ENCODE assay signal across 24 mouse cellular contexts in the genomic region with DNA sequence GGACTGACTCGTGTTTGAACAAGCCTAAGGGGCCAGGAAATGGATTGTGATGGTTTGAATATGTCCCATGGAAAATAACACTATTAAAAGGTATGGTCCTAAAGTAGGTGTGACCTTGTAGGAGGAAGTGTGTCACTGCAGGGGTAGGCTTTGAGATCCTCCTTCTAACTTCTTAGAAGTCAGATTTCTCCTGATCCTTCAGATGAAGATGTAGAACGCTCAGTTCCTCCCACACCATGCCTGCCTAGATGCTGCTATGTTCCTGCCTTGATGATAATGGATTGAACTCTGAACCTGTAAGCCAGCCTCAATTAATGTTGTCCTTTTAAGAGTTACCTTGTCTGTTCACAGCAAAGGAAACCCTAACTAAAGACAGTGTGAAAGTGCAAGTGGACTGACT.
A peak's percentile ranks its signal among the peaks of the same experiment; 100 is the strongest.
DNase-seq lines count a peak whose midpoint lies in the region; ATAC-seq and TF ChIP-seq lines count a peak whose summit lies in the region.
"Had no signal": no experiment of that assay in that cellular context is flagged by ENCODE, and none has a peak within 500 bp of the region (broad histone marks: within the 10 kb centered on the region; RNA-seq: fewer than 3 reads in every experiment).

No protein-coding gene starts in this region.

- H3K9ac ChIP-seq in intestine, embryonic 16.5 days (ENCODE audit: low read depth, low read length): no peak overlapping the region
- H3K9ac ChIP-seq in intestine, embryonic 15.5 days: no peak overlapping the region
- no peak overlapping the region for H3K9ac ChIP-seq in intestine, postnatal 0 days (ENCODE audit: low read depth, low read length)
- no peak overlapping the region for H3K9ac ChIP-seq in forebrain, postnatal 0 days
- H3K9ac ChIP-seq: embryonic facial prominence, embryonic 12.5 days; embryonic facial prominence, embryonic 15.5 days; hindbrain, embryonic 12.5 days; hindbrain, embryonic 15.5 days had no signal

- H3K4me3 ChIP-seq in intestine, embryonic 16.5 days (ENCODE audit: low read length): no peak overlapping the region
- H3K4me3 ChIP-seq in intestine, embryonic 15.5 days (replicated peaks): no peak overlapping the region
- no peak overlapping the region for H3K4me3 ChIP-seq in intestine, postnatal 0 days (ENCODE audit: low read depth, low read length)
- H3K4me3 ChIP-seq in forebrain, postnatal 0 days (ENCODE audit: low read depth, low read length): no peak overlapping the region
- H3K4me3 ChIP-seq: embryonic facial prominence, embryonic 12.5 days; embryonic facial prominence, embryonic 15.5 days; heart, adult 2 months; hindbrain, embryonic 12.5 days; hindbrain, embryonic 15.5 days had no signal

- H3K4me2 ChIP-seq in intestine, embryonic 16.5 days (ENCODE audit: low read depth, low read length): no peak overlapping the region
- no peak overlapping the region for H3K4me2 ChIP-seq in intestine, embryonic 15.5 days (replicated peaks)
- no peak overlapping the region for H3K4me2 ChIP-seq in intestine, postnatal 0 days (replicated peaks; ENCODE audit: low read depth)
- H3K4me2 ChIP-seq in forebrain, postnatal 0 days (ENCODE audit: low read depth): no peak overlapping the region
- H3K4me2 ChIP-seq: embryonic facial prominence, embryonic 12.5 days; embryonic facial prominence, embryonic 15.5 days; heart, embryonic 11.5 days; hindbrain, embryonic 12.5 days; hindbrain, embryonic 15.5 days had no signal

- peak; percentile 34 for DNase-seq in CD4-positive helper T cell, adult 2 months (ENCODE audit: low read depth, low spot score)
- DNase-seq in forebrain, postnatal 0 days: no peak
- no peak for DNase-seq in right cerebral cortex, postnatal 36 days (ENCODE audit: low spot score in 2 of 2)
- DNase-seq: adrenal gland, adult 8-10 months; adrenal gland, postnatal 36 days; cerebellum, adult 18-20 months; cerebellum, adult 9-11 months; cerebellum, postnatal 25 days; gastrocnemius, postnatal 25 days; heart, adult 2 months; kidney, adult 11 months had no signal

- H3K9me3 ChIP-seq in intestine, embryonic 16.5 days (ENCODE audit: control insufficient read depth, low read length): no peaks in the 10 kb centered on the region
- no peaks in the 10 kb centered on the region for H3K9me3 ChIP-seq in intestine, embryonic 15.5 days
- no peaks in the 10 kb centered on the region for H3K9me3 ChIP-seq in intestine, postnatal 0 days (ENCODE audit: control insufficient read depth)
- no peaks in the 10 kb centered on the region for H3K9me3 ChIP-seq in forebrain, postnatal 0 days (ENCODE audit: low read length)
- H3K9me3 ChIP-seq: embryonic facial prominence, embryonic 12.5 days; embryonic facial prominence, embryonic 15.5 days; G1E; hindbrain, embryonic 12.5 days; hindbrain, embryonic 15.5 days had no signal

- no peaks in the 10 kb centered on the region for H3K4me1 ChIP-seq in intestine, embryonic 16.5 days (ENCODE audit: control insufficient read depth, insufficient read depth, low read length)
- H3K4me1 ChIP-seq in intestine, embryonic 15.5 days (replicated peaks): no peaks in the 10 kb centered on the region
- no peaks in the 10 kb centered on the region for H3K4me1 ChIP-seq in intestine, postnatal 0 days (replicated peaks; ENCODE audit: control insufficient read depth, insufficient read depth, low read length)
- H3K4me1 ChIP-seq in forebrain, postnatal 0 days (ENCODE audit: insufficient read depth): no peaks in the 10 kb centered on the region
- H3K4me1 ChIP-seq: embryonic facial prominence, embryonic 12.5 days; hindbrain, embryonic 15.5 days had no signal

- ATAC-seq in intestine, embryonic 16.5 days: peak; percentile 34; the same call in 1 of the 2 replicates
- ATAC-seq in intestine, embryonic 15.5 days: no peak
- ATAC-seq in CD4-positive, CD25-positive, alpha-beta regulatory T cell, adult 4 months: peak; percentile 38
- 0 out of 2 replicates have a peak, but pooled peaks have one; percentile 33 for ATAC-seq in intestine, postnatal 0 days
- no peak for ATAC-seq in forebrain, postnatal 0 days
- ATAC-seq: forebrain, embryonic 14.5 days; Patski had no signal

- no peak overlapping the region for H3K27ac ChIP-seq in intestine, embryonic 16.5 days (ENCODE audit: low read length)
- H3K27ac ChIP-seq in intestine, embryonic 15.5 days: no peak overlapping the region
- no peak overlapping the region for H3K27ac ChIP-seq in intestine, postnatal 0 days (ENCODE audit: low read depth, low read length)
- H3K27ac ChIP-seq in forebrain, postnatal 0 days (ENCODE audit: low read depth, low read length): no peak overlapping the region
- H3K27ac ChIP-seq: embryonic facial prominence, embryonic 12.5 days; embryonic facial prominence, embryonic 15.5 days; heart, adult 2 months; hindbrain, embryonic 12.5 days; hindbrain, embryonic 15.5 days had no signal

- WGBS in intestine, embryonic 16.5 days: 85% methylated on average over 2 of the region's 2 CpGs
- WGBS in intestine, embryonic 15.5 days: 82% methylated on average over 2 of the region's 2 CpGs
- WGBS in intestine, postnatal 0 days: 73% methylated on average over 2 of the region's 2 CpGs
- 96% methylated on average over 2 of the region's 2 CpGs for WGBS in forebrain, postnatal 0 days

- TF ChIP-seq CTCF in intestine, postnatal 0 days (IDR thresholded peaks at IDR 0.05; ENCODE audit: low read depth): no peak
- no peak for TF ChIP-seq CTCF in forebrain, postnatal 0 days (IDR thresholded peaks at IDR 0.05; ENCODE audit: low read depth)

- no peaks in the 10 kb centered on the region for H3K27me3 ChIP-seq in intestine, embryonic 16.5 days (replicated peaks; ENCODE audit: control insufficient read depth, insufficient read depth, low read length)
- no peaks in the 10 kb centered on the region for H3K27me3 ChIP-seq in intestine, embryonic 15.5 days (replicated peaks)
- no peaks in the 10 kb centered on the region for H3K27me3 ChIP-seq in intestine, postnatal 0 days (replicated peaks; ENCODE audit: control insufficient read depth, insufficient read depth, low read length)
- H3K27me3 ChIP-seq in forebrain, postnatal 0 days (ENCODE audit: insufficient read depth, low read length): no peaks in the 10 kb centered on the region
- H3K27me3 ChIP-seq: CH12.LX; embryonic facial prominence, embryonic 12.5 days; embryonic facial prominence, embryonic 15.5 days; hindbrain, embryonic 12.5 days; hindbrain, embryonic 15.5 days; Patski had no signal

- no peaks in the 10 kb centered on the region for H3K36me3 ChIP-seq in intestine, embryonic 16.5 days (ENCODE audit: control insufficient read depth, insufficient read depth, low read length)
- H3K36me3 ChIP-seq in intestine, embryonic 15.5 days: peaks cover 2% of the 10 kb centered on the region; the same call in 1 of the 2 replicates
- H3K36me3 ChIP-seq in intestine, postnatal 0 days (ENCODE audit: control insufficient read depth, insufficient read depth): peaks cover 9% of the 10 kb centered on the region
- H3K36me3 ChIP-seq in forebrain, postnatal 0 days (ENCODE audit: insufficient read depth): no peaks in the 10 kb centered on the region
- H3K36me3 ChIP-seq: hindbrain, embryonic 12.5 days; hindbrain, embryonic 15.5 days had no signal

Comparison
In these comparisons a context has a peak if more than half of its experiments do, and no peak if none do; other contexts are left out.
1. ATAC-seq: peak in intestine, embryonic 16.5 days (single experiment), CD4-positive, CD25-positive, alpha-beta regulatory T cell, adult 4 months (single experiment) and intestine, postnatal 0 days (single experiment); none in intestine, embryonic 15.5 days (single experiment) and forebrain, postnatal 0 days (single experiment).